Mouse (Mus musculus) lung, embryonic 16.5 days (tissue): Measurements from ENCODE around the gene Ccdc40. TPM values are rescaled to one million over a fixed set of nuclear protein-coding genes. Genes with fewer than 3 reads are reported as not detected.
A peak's percentile ranks its signal among the peaks of the same experiment; 100 is the strongest.
"Not testable (repeated sequence)": the region's sequence is repeated elsewhere in the genome, so short reads cannot be mapped to it uniquely, and the experiment has no call there.

Experiments used
- ATAC-seq: fragments of 200-750 bp; cut with Nextera tagmentation; 2 replicates; pipeline ENCODE4 v1.8.0; 2017; ENCODE audit warnings: low read depth, mild to moderate bottlenecking, moderate library complexity
- H3K27ac ChIP-seq: fragments of 300-500 bp; sonication (generic); 2 replicates; pipeline ENCODE4 v1.5.1; 2014; ENCODE audit warnings: mild to moderate bottlenecking, control low read depth, low read length
- H3K27me3 ChIP-seq: fragments of 300-500 bp; sonication (generic); 2 replicates; pipeline ENCODE4 v1.6.1; 2014; ENCODE audit warnings: low read depth, low read length, mixed read lengths; ENCODE audit not compliant: control insufficient read depth, insufficient read depth
- H3K36me3 ChIP-seq: fragments of 300-500 bp; sonication (generic); 2 replicates; pipeline ENCODE4 v1.6.1; 2014; ENCODE audit warnings: low read length; ENCODE audit not compliant: control insufficient read depth, insufficient read depth
- H3K4me1 ChIP-seq: fragments of 300-500 bp; sonication (generic); replicated peaks from 2 replicates; pipeline ENCODE4 v1.6.1; 2014; ENCODE audit warnings: low read length, mixed read lengths; ENCODE audit not compliant: control insufficient read depth, insufficient read depth
- H3K4me2 ChIP-seq: fragments of 300-500 bp; sonication (generic); 2 replicates; pipeline ENCODE4 v1.6.1; 2014; ENCODE audit warnings: low read depth, low read length, control low read depth
- H3K4me3 ChIP-seq: fragments of 300-500 bp; sonication (generic); 2 replicates; pipeline ENCODE4 v1.5.1; 2014; ENCODE audit warnings: mild to moderate bottlenecking, low read length, control low read depth
- H3K9ac ChIP-seq: fragments of 300-500 bp; sonication (generic); 2 replicates; pipeline ENCODE4 v1.6.1; 2014; ENCODE audit warnings: low read length, control low read depth
- H3K9me3 ChIP-seq: fragments of 300-500 bp; sonication (generic); 2 replicates; pipeline ENCODE4 v1.6.1; 2016; ENCODE audit warnings: low read length; ENCODE audit not compliant: control insufficient read depth
- WGBS: fragments of 180-500 bp; shearing (Covaris S2); extraction: QIAGEN DNeasy Blood & Tissue Kit; methylation state at CpG from one replicate; pipeline ENCODE4 v1.1.7; 2014; 5-methylcytosine and 5-hydroxymethylcytosine counted together
- polyA plus RNA-seq: library from polyadenylated mRNA; unstranded; fragments of >200 nt; fragmentation: Nextera tagmentation; extraction: Ambion mirVana; gene quantifications from 2 replicates; pipeline ENCODE4 v1.2.1, GENCODE M21; 2015

Gene Ccdc40
- polyA plus RNA-seq, 1 experiment from 2014 or later: 6.3 TPM

- 70% methylated on average over 7 of the region's 7 CpGs for WGBS
- Histone ChIP-seq H3K27ac (no peak overlapping the region), H3K4me1 (peaks cover 14% of the 10 kb centered on the region), H3K9ac (no peak overlapping the region), H3K4me3 (no peak overlapping the region), H3K27me3 (no peaks in the 10 kb centered on the region), H3K36me3 (no peaks in the 10 kb centered on the region), H3K9me3 (no peaks in the 10 kb centered on the region), H3K4me2 (no peak overlapping the region)
- ATAC-seq: no peak
Measured at GRCm38 (mm10) chr11:119265811-119266210, 37.4 kb downstream of the Ccdc40 start.

- Histone ChIP-seq H3K4me3 (peak overlapping the region; percentile 80; the same call in 1 of the 2 replicates), H3K9ac (peak overlapping the region; percentile 13; the same call in 1 of the 2 replicates), H3K27ac (no peak overlapping the region), H3K4me1 (peaks cover 17% of the 10 kb centered on the region), H3K4me2 (peak overlapping the region; percentile 98), H3K9me3 (no peaks in the 10 kb centered on the region), H3K36me3 (no peaks in the 10 kb centered on the region), H3K27me3 (no peaks in the 10 kb centered on the region)
- ATAC-seq: peak; percentile 13
- 43% methylated on average over 6 of the region's 6 CpGs for WGBS
Measured at GRCm38 (mm10) chr11:119267241-119267674, 38.9 kb downstream of the Ccdc40 start.

- peaks cover 3% of the 10 kb centered on the region for H3K36me3 ChIP-seq
- 0 out of 2 replicates have a peak within 1 kb of the TSS, but pooled peaks have one; percentile 25 for H3K27ac ChIP-seq
- WGBS: 2% methylated on average over 52 of the region's 52 CpGs
- ATAC-seq: peak; percentile 89
- H3K4me1 ChIP-seq: peaks cover 17% of the 10 kb centered on the region
- no peaks in the 10 kb centered on the region for H3K9me3 ChIP-seq
- H3K9ac ChIP-seq: peak within 1 kb of the TSS; percentile 87
- H3K27me3 ChIP-seq: no peaks in the 10 kb centered on the region
- H3K4me3 ChIP-seq: peak within 1 kb of the TSS; percentile 80
- H3K4me2 ChIP-seq: peak within 1 kb of the TSS; percentile 98
Measured at GRCm38 (mm10) chr11:119267768-119268556, 39.6 kb downstream of the Ccdc40 start, which contains the start of gene Gaa. Gene Gaa (plus strand): TSS chr11:119267887.

GRCm38 (mm10) chr11:119268557-119269195 lies 40.3 kb downstream of the Ccdc40 start:
- no peak overlapping the region for H3K27ac ChIP-seq
- H3K4me2 ChIP-seq: peak overlapping the region; percentile 98
- no peaks in the 10 kb centered on the region for H3K27me3 ChIP-seq
- no peak for ATAC-seq
- no peaks in the 10 kb centered on the region for H3K9me3 ChIP-seq
- H3K4me3 ChIP-seq: peak overlapping the region; percentile 80
- WGBS: 68% methylated on average over 16 of the region's 16 CpGs
- H3K36me3 ChIP-seq: peaks cover 5% of the 10 kb centered on the region
- peak overlapping the region; percentile 87 for H3K9ac ChIP-seq
- H3K4me1 ChIP-seq: peaks cover 17% of the 10 kb centered on the region

- not testable (repeated sequence) for H3K9ac ChIP-seq, H3K27ac ChIP-seq, H3K4me3 ChIP-seq, H3K9me3 ChIP-seq, H3K4me2 ChIP-seq, H3K27me3 ChIP-seq, ATAC-seq
- H3K4me1 ChIP-seq: peaks cover 14% of the 10 kb centered on the region
- 74% methylated on average over 3 of the region's 3 CpGs for WGBS
- H3K36me3 ChIP-seq: peaks cover 13% of the 10 kb centered on the region
Measured at GRCm38 (mm10) chr11:119272492-119272891, 44.1 kb downstream of the Ccdc40 start.

- Histone ChIP-seq H3K27ac (no peak overlapping the region), H3K4me2 (no peak overlapping the region), H3K4me1 (peaks cover 10% of the 10 kb centered on the region), H3K36me3 (peaks cover 13% of the 10 kb centered on the region), H3K4me3 (no peak overlapping the region), H3K27me3 (no peaks in the 10 kb centered on the region), H3K9me3 (no peaks in the 10 kb centered on the region), H3K9ac (no peak overlapping the region)
- 85% methylated on average over 8 of the region's 8 CpGs for WGBS
- ATAC-seq: no peak
Measured at GRCm38 (mm10) chr11:119273186-119273930, 45.0 kb downstream of the Ccdc40 start.

- peaks cover 4% of the 10 kb centered on the region; the same call in 1 of the 2 replicates for H3K4me1 ChIP-seq
- no peak for ATAC-seq
- 80% methylated on average over 15 of the region's 15 CpGs for WGBS
- H3K4me3 ChIP-seq: no peak overlapping the region
- no peaks in the 10 kb centered on the region for H3K27me3 ChIP-seq
- H3K36me3 ChIP-seq: peaks cover 6% of the 10 kb centered on the region
- H3K9me3 ChIP-seq: no peaks in the 10 kb centered on the region
- no peak overlapping the region for H3K4me2 ChIP-seq
- no peak overlapping the region for H3K27ac ChIP-seq
- H3K9ac ChIP-seq: no peak overlapping the region
Measured at GRCm38 (mm10) chr11:119281030-119281429, 52.7 kb downstream of the Ccdc40 start.

- Histone ChIP-seq H3K27me3 (no peaks in the 10 kb centered on the region), H3K4me3 (no peak overlapping the region), H3K27ac (peak overlapping the region; percentile 29; the same call in 1 of the 2 replicates), H3K9ac (no peak overlapping the region; the same call in 1 of the 2 replicates), H3K36me3 (peaks cover 38% of the 10 kb centered on the region), H3K4me2 (no peak overlapping the region), H3K4me1 (peaks cover 8% of the 10 kb centered on the region), H3K9me3 (no peaks in the 10 kb centered on the region)
- peak; percentile 79 for ATAC-seq
- 43% methylated on average over 9 of the region's 9 CpGs for WGBS
Measured at GRCm38 (mm10) chr11:119285791-119286527, 57.6 kb downstream of the Ccdc40 start.
